ENCODE assay signal across 8 mouse cellular contexts in genomic region chr9:20384532-20385342, GRCm38 (mm10). TPM values are rescaled to one million over a fixed set of nuclear protein-coding genes. Genes with fewer than 3 reads are reported as not detected.
A peak's percentile ranks its signal among the peaks of the same experiment; 100 is the strongest.
DNase-seq lines count a peak whose midpoint lies in the region; ATAC-seq and TF ChIP-seq lines count a peak whose summit lies in the region.

Gene Zfp560, minus strand, starts transcription at chr9:20385177.

- peak; percentile 94 to 96 for DNase-seq in heart, postnatal 10 days
- peak; percentile 69 for DNase-seq in large intestine, adult 2 months (ENCODE audit: low read depth, low spot score)
- DNase-seq in liver, postnatal 0 days, result peak; percentile 94
- peak; percentile 93 for DNase-seq in testis, postnatal 10 days (ENCODE audit: low spot score)

- WGBS in forebrain, embryonic 13.5 days, result 7% methylated on average over 40 of the region's 40 CpGs
- 6% methylated on average over 40 of the region's 40 CpGs for WGBS in large intestine, adult 2 months
- 2% methylated on average over 40 of the region's 40 CpGs for WGBS in liver, postnatal 0 days (ENCODE audit: insufficient replicate concordance)
- WGBS in neural tube, embryonic 14.5 days, result 2% methylated on average over 40 of the region's 40 CpGs

- intact Hi-C loops in heart, postnatal 10 days (cut with DNase I), result loop anchor here (5.0 kb wide), 1 partner anchor 73 kb away; no protein-coding TSS in a partner anchor

- TF ChIP-seq POLR2A in ES-Bruce4 (IDR thresholded peaks at IDR 0.05; ENCODE audit: insufficient read depth, low read length), result no peak

- H3K4me2 ChIP-seq in forebrain, embryonic 13.5 days, result peak within 1 kb of the TSS; percentile 78
- peak within 1 kb of the TSS; percentile 92 for H3K4me2 ChIP-seq in liver, postnatal 0 days (ENCODE audit: low read depth, low read length)
- H3K4me2 ChIP-seq in neural tube, embryonic 14.5 days (ENCODE audit: low read depth, low read length), result peak within 1 kb of the TSS; percentile 56

- no peaks in the 10 kb centered on the region for H3K4me1 ChIP-seq in ES-Bruce4 (ENCODE audit: control insufficient read depth, insufficient read depth, low read length)
- peaks cover 14% of the 10 kb centered on the region for H3K4me1 ChIP-seq in forebrain, embryonic 13.5 days
- H3K4me1 ChIP-seq in liver, postnatal 0 days (ENCODE audit: insufficient read depth), result peaks cover 15% of the 10 kb centered on the region
- 0 out of 2 replicates have a peak, but pooled peaks cover 3% of the 10 kb centered on the region for H3K4me1 ChIP-seq in neural tube, embryonic 14.5 days (ENCODE audit: control insufficient read depth, insufficient read depth, low read length)

- no peaks in the 10 kb centered on the region for H3K9me3 ChIP-seq in ES-Bruce4 (replicated peaks; ENCODE audit: control insufficient read depth, insufficient read depth, low read length, poor library complexity, severe bottlenecking)
- H3K9me3 ChIP-seq in forebrain, embryonic 13.5 days (replicated peaks), result no peaks in the 10 kb centered on the region; the same call in 1 of the 2 replicates
- H3K9me3 ChIP-seq in liver, postnatal 0 days (ENCODE audit: low read length), result no peaks in the 10 kb centered on the region
- H3K9me3 ChIP-seq in neural tube, embryonic 14.5 days (ENCODE audit: control insufficient read depth, low read length), result no peaks in the 10 kb centered on the region

- ATAC-seq in cerebellum, adult (ENCODE audit: insufficient number of reproducible peaks, low FRiP score, low TSS enrichment), result peak; percentile 94
- peak; percentile 100 for ATAC-seq in forebrain, embryonic 13.5 days
- ATAC-seq in liver, postnatal 0 days, result peak; percentile 100
- peak; percentile 99 for ATAC-seq in neural tube, embryonic 14.5 days (ENCODE audit: low read depth)

- H3K36me3 ChIP-seq in ES-Bruce4 (ENCODE audit: control insufficient read depth, insufficient read depth, low read length, poor library complexity, severe bottlenecking), result no peaks in the 10 kb centered on the region
- H3K36me3 ChIP-seq in forebrain, embryonic 13.5 days (ENCODE audit: poor library complexity, severe bottlenecking), result no peaks in the 10 kb centered on the region
- no peaks in the 10 kb centered on the region for H3K36me3 ChIP-seq in liver, postnatal 0 days (replicated peaks; ENCODE audit: insufficient read depth, low read length)
- H3K36me3 ChIP-seq in neural tube, embryonic 14.5 days (ENCODE audit: control insufficient read depth, insufficient read depth, low read length), result no peaks in the 10 kb centered on the region

- no peak for TF ChIP-seq CTCF in ES-Bruce4 (IDR thresholded peaks at IDR 0.05; ENCODE audit: low read depth, low read length)
- TF ChIP-seq CTCF in liver, postnatal 0 days (IDR thresholded peaks at IDR 0.05; ENCODE audit: low read depth), result peak; percentile 75

- H3K9ac ChIP-seq in ES-Bruce4 (ENCODE audit: low read depth, poor library complexity, severe bottlenecking), result peak within 1 kb of the TSS; percentile 39; the same call in 1 of the 2 replicates
- peak within 1 kb of the TSS; percentile 76 for H3K9ac ChIP-seq in forebrain, embryonic 13.5 days
- H3K9ac ChIP-seq in liver, postnatal 0 days (replicated peaks), result peak within 1 kb of the TSS; percentile 73
- peak within 1 kb of the TSS; percentile 66 for H3K9ac ChIP-seq in neural tube, embryonic 14.5 days (replicated peaks; ENCODE audit: low read depth, low read length)

- peak within 1 kb of the TSS; percentile 95 for H3K4me3 ChIP-seq in ES-Bruce4 (ENCODE audit: low read depth, low read length)
- H3K4me3 ChIP-seq in forebrain, embryonic 13.5 days, result peak within 1 kb of the TSS; percentile 60
- H3K4me3 ChIP-seq in liver, postnatal 0 days (ENCODE audit: low read depth, low read length), result peak within 1 kb of the TSS; percentile 65
- peak within 1 kb of the TSS; percentile 59 for H3K4me3 ChIP-seq in neural tube, embryonic 14.5 days (ENCODE audit: low read depth, low read length)

- no peaks in the 10 kb centered on the region for H3K27me3 ChIP-seq in ES-Bruce4 (ENCODE audit: control insufficient read depth, insufficient read depth, low read length, poor library complexity, severe bottlenecking)
- H3K27me3 ChIP-seq in forebrain, embryonic 13.5 days, result no peaks in the 10 kb centered on the region
- H3K27me3 ChIP-seq in liver, postnatal 0 days (ENCODE audit: insufficient read depth, low read length), result no peaks in the 10 kb centered on the region
- H3K27me3 ChIP-seq in neural tube, embryonic 14.5 days (ENCODE audit: control insufficient read depth, insufficient read depth, low read length), result no peaks in the 10 kb centered on the region

- no peak for TF ChIP-seq EP300 in ES-Bruce4 (IDR thresholded peaks at IDR 0.05; ENCODE audit: insufficient read depth, low read depth, low read length)
- TF ChIP-seq EP300 in liver, postnatal 0 days (IDR thresholded peaks at IDR 0.05; ENCODE audit: low read depth), result peak; percentile 44; the same call in 1 of the 2 replicates

- H3K27ac ChIP-seq in ES-Bruce4 (ENCODE audit: insufficient read depth, low read length), result no peak within 1 kb of the TSS
- peak within 1 kb of the TSS; percentile 60; the same call in 1 of the 2 replicates for H3K27ac ChIP-seq in forebrain, embryonic 13.5 days
- H3K27ac ChIP-seq in liver, postnatal 0 days (ENCODE audit: low read depth), result peak within 1 kb of the TSS; percentile 67
- H3K27ac ChIP-seq in neural tube, embryonic 14.5 days (ENCODE audit: low read depth, low read length), result peak within 1 kb of the TSS; percentile 78; the same call in 1 of the 2 replicates

RNA-seq across cellular contexts. Expression of gene Zfp560, which starts in this region (rescaled TPM):
- 5.3 and 7.3 TPM in 2 replicates for polyA plus RNA-seq in ES-Bruce4 (2011; ENCODE audit: insufficient read depth, insufficient read length, low read depth, missing spikeins)
- polyA plus RNA-seq in forebrain, embryonic 13.5 days (2015; fragmentation: Nextera tagmentation; extraction: Ambion mirVana), result 48.8 and 49.0 TPM in 2 replicates
- total RNA-seq in heart, postnatal 10 days (2021), result 10 to 100 TPM; 13.2 to 15.2 TPM
- 2.9 and 3.7 TPM in 2 replicates for polyA plus RNA-seq in large intestine, adult 2 months (2012; rRNA removed)
- polyA plus RNA-seq in liver, postnatal 0 days (2015; fragmentation: Nextera tagmentation; extraction: Ambion mirVana), result 17.3 and 17.5 TPM in 2 replicates
- polyA plus RNA-seq in neural tube, embryonic 14.5 days (2014; fragmentation: Nextera tagmentation; extraction: Ambion mirVana), result 38.6 and 43.5 TPM in 2 replicates
